Mouse (Mus musculus) cerebellum, adult 8-10 months (tissue): ENCODE data around the gene Npb.
A peak's percentile ranks its signal among the peaks of the same experiment; 100 is the strongest.

Experiments used
- DNase-seq: peaks from one replicate; pipeline ENCODE4 v3.0.0; 2022

The Npb gene

GRCm38 (mm10) chr11:120633520-120634343, 25.5 kb downstream of the Npb start, which contains the start of gene Mafg:
Gene Mafg, minus strand, starts transcription at chr11:120633600.
- DNase-seq, result peak; percentile 90

- DNase-seq, result no peak
Measured at GRCm38 (mm10) chr11:120634810-120635209, 26.5 kb downstream of the Npb start.

GRCm38 (mm10) chr11:120641255-120641654, 33.0 kb downstream of the Npb start:
- no peak for DNase-seq

- DNase-seq, result no peak
Measured at GRCm38 (mm10) chr11:120641869-120642268, 33.6 kb downstream of the Npb start.

GRCm38 (mm10) chr11:120642939-120643600, 34.8 kb downstream of the Npb start:
- DNase-seq, result no peak

- DNase-seq, result peak; percentile 89
Measured at GRCm38 (mm10) chr11:120643601-120643987, 35.3 kb downstream of the Npb start, which contains the start of gene Pycr1. Gene Pycr1, minus strand, starts transcription at chr11:120643769.

- no peak for DNase-seq
Measured at GRCm38 (mm10) chr11:120647047-120647830, 39.0 kb downstream of the Npb start.

- DNase-seq, result peak; percentile 53
Measured at GRCm38 (mm10) chr11:120648001-120648476, 39.8 kb downstream of the Npb start, which contains the start of gene Myadml2. Gene Myadml2, minus strand, starts transcription at chr11:120648158.

GRCm38 (mm10) chr11:120651872-120652271, 43.6 kb downstream of the Npb start:
- no peak for DNase-seq

GRCm38 (mm10) chr11:120654741-120655140, 46.5 kb downstream of the Npb start:
- no peak for DNase-seq

- no peak for DNase-seq
Measured at GRCm38 (mm10) chr11:120657301-120657700, 49.0 kb downstream of the Npb start.
